Mouse (Mus musculus) gastrocnemius, postnatal 36 days (tissue): ENCODE data around the gene Rad51b. TPM values are rescaled to one million over a fixed set of nuclear protein-coding genes. Genes with fewer than 3 reads are reported as not detected.

ENCODE experiments used
- DNase-seq, 2 experiments: peaks; one replicate each; pipeline ENCODE4 v3.0.0; 2022
- intact Hi-C: fragments of 180-260 bp; cut with DNase I; formaldehyde crosslinking; loops from one replicate; pipeline ENCODE4 v1.15.1; 2025
- total RNA-seq, 2 experiments: library from RNA; stranded (reverse); gene quantifications; 2 replicates each; pipeline ENCODE4 v1.2.3; 2021

Gene Rad51b
- total RNA-seq, 2 experiments from 2014 or later: 0.23 TPM; not detected in 1

- no peak for DNase-seq
- intact Hi-C loops: no loop called here
These were observed 510.3 kb downstream of the Rad51b start for GRCm38 (mm10) chr12:79807410-79807847.

GRCm38 (mm10) chr12:79807938-79808401 lies 510.9 kb downstream of the Rad51b start:
- intact Hi-C loops: no loop called here
- DNase-seq: no peak

DNA sequence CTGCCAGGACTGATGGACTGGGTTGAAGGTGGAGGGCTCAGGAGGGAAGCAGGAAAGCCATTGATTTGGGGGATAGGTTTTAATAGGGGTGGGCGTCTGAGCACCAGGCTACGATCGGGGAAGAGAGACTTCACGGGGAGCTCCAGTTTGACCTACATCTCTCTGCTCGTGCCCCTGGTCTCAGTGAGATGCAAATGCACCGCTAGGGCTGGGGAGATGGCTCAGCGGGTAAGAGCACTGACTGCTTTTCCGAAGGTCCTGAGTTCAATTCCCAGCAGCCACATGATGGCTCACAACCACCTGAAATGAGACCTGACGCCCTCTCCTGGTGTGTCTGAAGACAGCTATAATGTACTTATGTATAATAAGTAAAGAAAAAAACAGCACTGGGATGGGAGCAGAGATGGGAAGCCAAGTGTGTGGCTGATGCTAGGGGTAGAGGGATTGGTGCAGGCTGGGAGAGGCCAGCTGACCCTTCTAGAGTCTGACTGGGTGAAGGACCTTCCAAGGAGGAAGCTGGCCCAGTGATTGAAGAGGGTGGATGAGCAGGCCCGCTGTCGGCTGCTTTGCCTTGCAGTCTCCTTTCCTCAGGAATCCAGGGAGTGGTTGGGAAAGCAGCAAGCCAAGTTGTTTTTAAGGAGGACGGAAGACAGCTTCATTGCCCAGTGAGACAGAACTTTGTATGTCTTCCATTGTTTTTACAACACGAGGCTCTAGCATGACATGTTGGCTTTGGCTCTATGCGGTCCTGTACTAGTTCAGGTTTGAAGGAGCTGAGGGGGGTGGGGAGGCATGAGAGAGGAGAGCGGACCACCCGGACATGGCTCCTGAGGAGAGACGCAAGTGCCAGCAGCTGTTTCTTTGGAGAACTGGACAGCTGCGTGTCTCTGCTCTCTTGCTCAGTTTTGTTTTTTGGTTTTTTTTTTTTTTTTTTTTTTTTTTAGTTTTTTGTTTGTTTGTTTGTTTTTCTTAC lies 511.6 kb downstream of the Rad51b start:
- intact Hi-C loops: no loop called here

DNA sequence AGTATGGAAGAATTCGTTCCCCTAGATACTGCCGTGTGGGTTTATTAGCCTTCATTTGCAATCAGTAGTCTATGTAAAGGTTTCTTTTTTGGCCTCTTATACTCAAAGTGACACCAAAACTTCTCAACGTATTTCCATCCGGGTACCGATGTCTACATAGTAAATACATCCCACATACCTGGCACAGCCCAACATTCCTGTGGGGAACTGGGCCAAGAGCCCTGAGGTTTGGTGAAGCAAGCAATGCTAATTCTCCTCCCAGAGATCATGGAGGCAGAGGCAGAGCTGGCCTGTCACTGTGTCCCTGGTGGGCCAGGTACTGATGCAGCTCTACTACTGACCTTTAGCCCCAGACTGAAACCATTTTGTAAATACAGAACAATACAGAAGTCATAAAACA lies 512.4 kb downstream of the Rad51b start:
- intact Hi-C loops: no loop called here

More for the DNA sequence above, 511.6 kb downstream of the Rad51b start:
- DNase-seq: no peak

GRCm38 (mm10) chr12:79812422-79812821 lies 515.3 kb downstream of the Rad51b start:
- DNase-seq: no peak
- intact Hi-C loops: no loop called here

More for the DNA sequence above, 512.4 kb downstream of the Rad51b start:
- DNase-seq: no peak

GRCm38 (mm10) chr12:79812838-79813563 lies 515.9 kb downstream of the Rad51b start:
- intact Hi-C loops: no loop called here

GRCm38 (mm10) chr12:79813566-79814305 lies 516.7 kb downstream of the Rad51b start:
- intact Hi-C loops: no loop called here
- no peak for DNase-seq

More at GRCm38 (mm10) chr12:79812838-79813563, 515.9 kb downstream of the Rad51b start:
- no peak for DNase-seq

DNA sequence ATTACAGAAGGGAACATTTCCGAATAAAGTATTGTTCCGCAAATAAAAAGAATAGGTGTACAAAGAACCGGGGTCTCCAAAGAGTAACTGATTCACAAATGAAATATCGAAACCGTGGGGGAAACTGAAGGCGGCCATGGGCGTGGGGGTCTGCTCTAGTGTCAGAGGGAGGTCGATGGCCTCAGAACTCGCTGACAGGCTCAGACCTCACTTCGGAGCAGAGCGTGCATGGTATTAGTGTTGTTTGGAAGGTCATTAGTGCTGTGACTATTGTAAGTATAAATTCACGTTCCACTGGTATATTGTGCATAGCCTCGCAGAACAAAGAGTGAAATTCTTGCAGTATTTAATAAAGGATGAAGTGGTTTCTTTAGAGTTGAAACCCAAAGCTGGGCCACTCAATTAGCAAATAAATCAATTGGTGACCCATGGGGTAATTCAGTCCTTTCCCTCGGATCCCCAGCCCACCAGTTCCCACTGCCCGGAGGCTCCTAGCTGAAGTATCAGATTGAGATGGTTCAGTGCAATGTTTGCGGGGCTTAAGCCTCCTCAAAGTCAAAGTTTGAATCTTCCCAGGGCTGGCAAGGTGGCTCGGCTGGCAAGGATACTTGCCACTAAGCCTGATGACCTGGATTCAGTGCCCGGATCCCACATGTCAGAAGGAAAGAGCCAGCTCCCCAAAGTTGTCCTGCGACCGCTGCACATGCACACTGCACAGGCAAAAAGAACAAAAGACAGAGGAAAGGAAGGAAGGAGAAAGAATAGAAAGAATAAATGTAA lies 517.4 kb downstream of the Rad51b start:
- DNase-seq: no peak
- intact Hi-C loops: no loop called here

DNA sequence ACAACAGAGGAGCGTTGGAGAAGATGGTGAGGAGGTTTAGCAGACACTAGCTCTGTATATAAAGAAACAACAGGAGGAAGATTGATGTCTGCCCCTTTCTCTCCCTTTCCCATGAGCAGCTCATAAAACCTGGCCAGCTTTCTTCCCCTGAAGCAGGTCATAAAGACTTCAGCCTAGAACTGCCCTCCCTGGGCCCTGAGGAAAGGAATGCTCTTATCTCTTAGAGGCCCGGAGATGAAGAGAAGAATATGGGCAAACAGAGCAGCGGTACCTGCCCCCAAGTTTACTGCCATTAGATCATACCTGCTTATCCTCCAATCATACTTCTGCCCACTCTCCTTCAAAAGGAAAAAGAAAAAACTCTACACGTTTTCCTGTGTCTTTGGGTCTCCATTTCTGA lies 519.2 kb downstream of the Rad51b start:
- intact Hi-C loops: no loop called here
- no peak for DNase-seq

GRCm38 (mm10) chr12:79820228-79820958 lies 523.3 kb downstream of the Rad51b start:
- intact Hi-C loops: no loop called here
- DNase-seq: no peak

GRCm38 (mm10) chr12:79821901-79822300 lies 524.8 kb downstream of the Rad51b start:
- DNase-seq: no peak
- intact Hi-C loops: no loop called here

DNA sequence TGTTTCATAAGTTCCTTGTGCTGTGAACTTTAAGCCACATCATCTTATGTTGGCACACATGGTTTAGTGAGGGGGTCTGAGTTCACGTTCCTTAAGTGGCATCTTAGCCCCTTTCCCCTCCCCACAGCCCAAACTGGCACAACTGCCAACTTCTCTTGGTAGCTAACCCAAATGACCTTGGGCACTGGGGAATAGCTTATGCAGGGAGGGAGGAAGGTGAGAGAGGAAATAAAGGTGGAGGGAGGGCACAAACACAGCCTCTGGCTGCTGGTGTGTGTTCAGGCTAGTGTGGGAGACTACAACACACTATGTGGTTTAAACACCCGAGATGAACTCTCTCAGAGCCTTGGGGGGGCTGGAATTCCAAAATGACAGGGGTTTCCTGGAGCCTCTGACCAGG lies 525.3 kb downstream of the Rad51b start:
- intact Hi-C loops: no loop called here
- DNase-seq: no peak

DNA sequence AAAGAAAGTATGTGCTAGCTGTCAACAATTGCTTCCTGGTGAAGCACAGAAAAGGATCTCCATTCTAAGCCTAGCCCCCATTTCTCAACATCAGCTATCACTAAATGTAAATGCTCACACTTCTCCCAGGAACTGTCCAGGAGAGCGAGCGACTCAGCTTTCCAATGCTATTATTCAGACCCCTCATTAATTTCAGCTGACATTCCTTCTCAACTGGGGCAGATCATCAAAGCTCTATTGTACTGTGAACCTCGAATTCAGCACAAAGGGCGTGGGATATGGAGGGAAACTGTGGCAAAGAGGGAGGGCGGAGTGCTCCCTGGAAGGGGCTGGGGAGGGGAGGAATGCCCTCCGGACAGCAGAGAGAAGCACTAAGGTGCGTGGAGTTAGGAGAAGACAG lies 528.8 kb downstream of the Rad51b start:
- no peak for DNase-seq
- intact Hi-C loops: no loop called here

- DNase-seq: no peak
- intact Hi-C loops: no loop called here
These were observed 530.2 kb downstream of the Rad51b start for GRCm38 (mm10) chr12:79827233-79827692.

DNA sequence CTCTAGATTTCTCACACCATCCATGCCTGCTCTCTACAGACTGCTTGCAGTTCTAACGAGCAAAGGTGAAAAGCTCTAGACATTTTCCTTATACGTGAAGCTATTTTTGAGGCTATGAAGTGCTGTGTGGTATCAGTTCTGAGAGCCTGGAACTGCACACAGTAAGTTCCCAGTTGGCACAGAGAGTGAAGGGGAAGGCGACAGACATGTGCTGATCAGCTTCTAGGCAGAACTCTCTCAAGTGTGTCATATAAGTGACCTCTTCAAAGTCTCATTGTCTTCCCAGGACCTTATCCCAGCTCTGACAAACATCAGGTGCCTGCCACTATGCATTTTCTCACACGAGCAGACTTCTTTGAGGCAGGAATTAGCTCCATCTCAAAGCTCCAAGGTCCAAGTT lies 530.7 kb downstream of the Rad51b start:
- DNase-seq: no peak
- intact Hi-C loops: no loop called here

DNA sequence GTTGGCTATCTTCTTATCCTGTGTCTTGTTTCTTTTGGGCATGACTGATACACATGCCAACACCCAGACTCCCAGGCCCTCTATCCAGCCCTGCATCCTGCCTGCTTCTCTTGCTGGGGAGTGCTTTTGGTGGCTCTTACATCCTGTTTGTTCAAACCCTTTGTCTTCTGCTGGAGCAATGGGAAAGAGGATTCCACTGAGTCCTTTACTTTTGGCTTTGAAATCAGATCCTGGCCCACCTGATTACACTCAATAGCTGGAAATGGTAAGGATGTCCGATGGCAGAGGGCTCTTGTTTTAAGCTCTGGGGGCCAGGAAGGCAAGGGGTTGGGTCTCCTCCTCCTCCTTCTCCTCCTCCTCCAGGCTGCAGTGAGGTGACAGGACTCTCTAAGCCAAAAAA lies 533.6 kb downstream of the Rad51b start:
- DNase-seq: no peak
- intact Hi-C loops: no loop called here

GRCm38 (mm10) chr12:79832611-79833010 lies 535.5 kb downstream of the Rad51b start:
- intact Hi-C loops: no loop called here
- DNase-seq: no peak

DNA sequence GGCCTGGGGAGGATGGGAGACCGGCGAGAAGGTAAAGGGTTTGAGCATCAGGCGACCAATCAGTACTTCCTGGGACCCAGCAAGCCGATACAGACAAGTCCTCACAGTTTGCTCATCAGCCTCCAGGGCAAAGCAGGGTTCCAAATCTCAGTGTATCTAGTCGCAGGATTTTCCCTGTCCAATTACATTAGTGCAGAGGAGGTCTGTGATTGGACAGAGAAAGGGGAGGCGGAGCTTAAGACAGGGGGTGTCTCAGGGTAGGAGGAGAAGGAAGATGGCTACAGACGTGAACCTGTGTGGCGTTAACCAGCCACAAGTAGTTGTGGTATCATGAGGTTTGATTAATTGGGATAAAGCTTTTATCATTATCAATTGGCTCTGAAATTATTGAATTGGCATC lies 538.4 kb downstream of the Rad51b start:
- DNase-seq: no peak
- intact Hi-C loops: no loop called here
